Mouse (Mus musculus): ENCODE results near the gene Trpm3. TPM values are rescaled to one million over a fixed set of nuclear protein-coding genes. Genes with fewer than 3 reads are reported as not detected.

The Trpm3 gene
- polyA plus RNA-seq, 1 experiment from 2014 or later, result 39.8 TPM

GRCm38 (mm10) chr19:22810247-22810646, 671.4 kb downstream of the Trpm3 start:
- Histone ChIP-seq H3K9ac (ENCODE audit: low read depth, low read length) (no peak overlapping the region), H3K27me3 (replicated peaks; ENCODE audit: control insufficient read depth, insufficient read depth, low read length) (no peaks in the 10 kb centered on the region), H3K9me3 (ENCODE audit: control insufficient read depth, low read length) (peaks cover 3% of the 10 kb centered on the region; the same call in 1 of the 2 replicates), H3K27ac (ENCODE audit: low read depth, low read length) (no peak overlapping the region), H3K36me3 (ENCODE audit: control insufficient read depth, insufficient read depth, low read length) (no peaks in the 10 kb centered on the region), H3K4me2 (ENCODE audit: low read length) (no peak overlapping the region), H3K4me1 (ENCODE audit: control insufficient read depth, insufficient read depth, low read depth, low read length) (no peaks in the 10 kb centered on the region), H3K4me3 (ENCODE audit: low read length) (no peak overlapping the region)
- ATAC-seq, result no peak
- WGBS, result 94% methylated on average over 3 of the region's 3 CpGs

- Histone ChIP-seq H3K4me2 (ENCODE audit: low read length) (no peak overlapping the region), H3K27me3 (replicated peaks; ENCODE audit: control insufficient read depth, insufficient read depth, low read length) (no peaks in the 10 kb centered on the region), H3K36me3 (ENCODE audit: control insufficient read depth, insufficient read depth, low read length) (no peaks in the 10 kb centered on the region), H3K4me1 (ENCODE audit: control insufficient read depth, insufficient read depth, low read depth, low read length) (no peaks in the 10 kb centered on the region; the same call in 1 of the 2 replicates), H3K9me3 (ENCODE audit: control insufficient read depth, low read length) (no peaks in the 10 kb centered on the region), H3K4me3 (ENCODE audit: low read length) (no peak overlapping the region), H3K9ac (ENCODE audit: low read depth, low read length) (no peak overlapping the region), H3K27ac (ENCODE audit: low read depth, low read length) (no peak overlapping the region)
- ATAC-seq, result no peak
- 48% methylated on average over 8 of the region's 8 CpGs for WGBS
Measured at GRCm38 (mm10) chr19:22821741-22822140, 682.9 kb downstream of the Trpm3 start.

- WGBS, result 14% methylated on average over 9 of the region's 9 CpGs
- H3K9ac ChIP-seq (ENCODE audit: low read depth, low read length), result no peak overlapping the region
- no peaks in the 10 kb centered on the region for H3K27me3 ChIP-seq (replicated peaks; ENCODE audit: control insufficient read depth, insufficient read depth, low read length)
- H3K9me3 ChIP-seq (ENCODE audit: control insufficient read depth, low read length), result no peaks in the 10 kb centered on the region
- H3K27ac ChIP-seq (ENCODE audit: low read depth, low read length), result no peak overlapping the region
- no peak overlapping the region for H3K4me3 ChIP-seq (ENCODE audit: low read length)
- H3K36me3 ChIP-seq (ENCODE audit: control insufficient read depth, insufficient read depth, low read length), result no peaks in the 10 kb centered on the region
- H3K4me2 ChIP-seq (ENCODE audit: low read length), result no peak overlapping the region
- no peaks in the 10 kb centered on the region; the same call in 1 of the 2 replicates for H3K4me1 ChIP-seq (ENCODE audit: control insufficient read depth, insufficient read depth, low read depth, low read length)
- no peak for ATAC-seq
Measured at GRCm38 (mm10) chr19:22823491-22823981, 684.7 kb downstream of the Trpm3 start.

GRCm38 (mm10) chr19:22825812-22826211, 687.0 kb downstream of the Trpm3 start:
- Histone ChIP-seq H3K27me3 (replicated peaks; ENCODE audit: control insufficient read depth, insufficient read depth, low read length) (no peaks in the 10 kb centered on the region), H3K4me2 (ENCODE audit: low read length) (no peak overlapping the region), H3K9ac (ENCODE audit: low read depth, low read length) (no peak overlapping the region), H3K9me3 (ENCODE audit: control insufficient read depth, low read length) (no peaks in the 10 kb centered on the region), H3K27ac (ENCODE audit: low read depth, low read length) (no peak overlapping the region), H3K4me3 (ENCODE audit: low read length) (no peak overlapping the region), H3K4me1 (ENCODE audit: control insufficient read depth, insufficient read depth, low read depth, low read length) (no peaks in the 10 kb centered on the region; the same call in 1 of the 2 replicates), H3K36me3 (ENCODE audit: control insufficient read depth, insufficient read depth, low read length) (no peaks in the 10 kb centered on the region)
- 35% methylated on average over 1 of the region's 1 CpGs for WGBS
- peak; percentile 76 for ATAC-seq

GRCm38 (mm10) chr19:22828198-22828742, 689.4 kb downstream of the Trpm3 start:
- WGBS, result 89% methylated on average over 2 of the region's 2 CpGs

GRCm38 (mm10) chr19:22841081-22842040, 702.5 kb downstream of the Trpm3 start:
- no peaks in the 10 kb centered on the region for H3K36me3 ChIP-seq (ENCODE audit: control insufficient read depth, insufficient read depth, low read length)
- H3K27me3 ChIP-seq (replicated peaks; ENCODE audit: control insufficient read depth, insufficient read depth, low read length), result no peaks in the 10 kb centered on the region
- no peak overlapping the region for H3K27ac ChIP-seq (ENCODE audit: low read depth, low read length)
- no peak overlapping the region for H3K9ac ChIP-seq (ENCODE audit: low read depth, low read length)
- H3K4me2 ChIP-seq (ENCODE audit: low read length), result no peak overlapping the region
- no peaks in the 10 kb centered on the region for H3K9me3 ChIP-seq (ENCODE audit: control insufficient read depth, low read length)
- peak; percentile 77; the same call in 1 of the 2 replicates for ATAC-seq
- H3K4me1 ChIP-seq (ENCODE audit: control insufficient read depth, insufficient read depth, low read depth, low read length), result no peaks in the 10 kb centered on the region
- no peak overlapping the region for H3K4me3 ChIP-seq (ENCODE audit: low read length)
- WGBS, result 17% methylated on average over 6 of the region's 6 CpGs

More at GRCm38 (mm10) chr19:22828198-22828742, 689.4 kb downstream of the Trpm3 start:
- no peak for ATAC-seq
- H3K9me3 ChIP-seq (ENCODE audit: control insufficient read depth, low read length), result no peaks in the 10 kb centered on the region
- no peak overlapping the region for H3K4me2 ChIP-seq (ENCODE audit: low read length)
- H3K4me3 ChIP-seq (ENCODE audit: low read length), result no peak overlapping the region
- no peaks in the 10 kb centered on the region; the same call in 1 of the 2 replicates for H3K4me1 ChIP-seq (ENCODE audit: control insufficient read depth, insufficient read depth, low read depth, low read length)
- H3K9ac ChIP-seq (ENCODE audit: low read depth, low read length), result no peak overlapping the region
- H3K27ac ChIP-seq (ENCODE audit: low read depth, low read length), result no peak overlapping the region
- H3K36me3 ChIP-seq (ENCODE audit: control insufficient read depth, insufficient read depth, low read length), result no peaks in the 10 kb centered on the region
- H3K27me3 ChIP-seq (replicated peaks; ENCODE audit: control insufficient read depth, insufficient read depth, low read length), result no peaks in the 10 kb centered on the region

- Histone ChIP-seq H3K4me3 (ENCODE audit: low read length) (no peak overlapping the region), H3K4me2 (ENCODE audit: low read length) (no peak overlapping the region), H3K9me3 (ENCODE audit: control insufficient read depth, low read length) (no peaks in the 10 kb centered on the region), H3K27ac (ENCODE audit: low read depth, low read length) (no peak overlapping the region), H3K27me3 (replicated peaks; ENCODE audit: control insufficient read depth, insufficient read depth, low read length) (no peaks in the 10 kb centered on the region), H3K9ac (ENCODE audit: low read depth, low read length) (no peak overlapping the region), H3K4me1 (ENCODE audit: control insufficient read depth, insufficient read depth, low read depth, low read length) (no peaks in the 10 kb centered on the region), H3K36me3 (ENCODE audit: control insufficient read depth, insufficient read depth, low read length) (no peaks in the 10 kb centered on the region)
- 77% methylated on average over 2 of the region's 2 CpGs for WGBS
- no peak for ATAC-seq
Measured at GRCm38 (mm10) chr19:22842697-22843096, 703.9 kb downstream of the Trpm3 start.

- 21% methylated on average over 12 of the region's 12 CpGs for WGBS
- H3K27ac ChIP-seq (ENCODE audit: low read depth, low read length), result no peak overlapping the region
- peak overlapping the region; percentile 0; the same call in 1 of the 2 replicates for H3K4me2 ChIP-seq (ENCODE audit: low read length)
Measured at GRCm38 (mm10) chr19:22847696-22848095, 708.9 kb downstream of the Trpm3 start.

GRCm38 (mm10) chr19:22848251-22848650, 709.4 kb downstream of the Trpm3 start:
- H3K27me3 ChIP-seq (replicated peaks; ENCODE audit: control insufficient read depth, insufficient read depth, low read length), result no peaks in the 10 kb centered on the region
- no peak overlapping the region; the same call in 1 of the 2 replicates for H3K4me2 ChIP-seq (ENCODE audit: low read length)
- H3K4me3 ChIP-seq (ENCODE audit: low read length), result no peak overlapping the region
- no peaks in the 10 kb centered on the region for H3K4me1 ChIP-seq (ENCODE audit: control insufficient read depth, insufficient read depth, low read depth, low read length)
- WGBS, result 24% methylated on average over 1 of the region's 1 CpGs
- H3K36me3 ChIP-seq (ENCODE audit: control insufficient read depth, insufficient read depth, low read length), result no peaks in the 10 kb centered on the region
- ATAC-seq, result no peak
- no peak overlapping the region for H3K9ac ChIP-seq (ENCODE audit: low read depth, low read length)
- no peaks in the 10 kb centered on the region for H3K9me3 ChIP-seq (ENCODE audit: control insufficient read depth, low read length)
- H3K27ac ChIP-seq (ENCODE audit: low read depth, low read length), result no peak overlapping the region

More at GRCm38 (mm10) chr19:22847696-22848095, 708.9 kb downstream of the Trpm3 start:
- Histone ChIP-seq H3K4me3 (ENCODE audit: low read length) (no peak overlapping the region), H3K9ac (ENCODE audit: low read depth, low read length) (no peak overlapping the region), H3K4me1 (ENCODE audit: control insufficient read depth, insufficient read depth, low read depth, low read length) (no peaks in the 10 kb centered on the region), H3K36me3 (ENCODE audit: control insufficient read depth, insufficient read depth, low read length) (no peaks in the 10 kb centered on the region), H3K9me3 (ENCODE audit: control insufficient read depth, low read length) (no peaks in the 10 kb centered on the region), H3K27me3 (replicated peaks; ENCODE audit: control insufficient read depth, insufficient read depth, low read length) (no peaks in the 10 kb centered on the region)
- no peak for ATAC-seq
